Mouse (Mus musculus): ENCODE measurements around the gene Arpc5l. TPM values are rescaled to one million over a fixed set of nuclear protein-coding genes. Genes with fewer than 3 reads are reported as not detected.
"Not testable (repeated sequence)": the region's sequence is repeated elsewhere in the genome, so short reads cannot be mapped to it uniquely, and the experiment has no call there.

Arpc5l gene
- polyA plus RNA-seq, 1 experiment, result 121 TPM

DNA sequence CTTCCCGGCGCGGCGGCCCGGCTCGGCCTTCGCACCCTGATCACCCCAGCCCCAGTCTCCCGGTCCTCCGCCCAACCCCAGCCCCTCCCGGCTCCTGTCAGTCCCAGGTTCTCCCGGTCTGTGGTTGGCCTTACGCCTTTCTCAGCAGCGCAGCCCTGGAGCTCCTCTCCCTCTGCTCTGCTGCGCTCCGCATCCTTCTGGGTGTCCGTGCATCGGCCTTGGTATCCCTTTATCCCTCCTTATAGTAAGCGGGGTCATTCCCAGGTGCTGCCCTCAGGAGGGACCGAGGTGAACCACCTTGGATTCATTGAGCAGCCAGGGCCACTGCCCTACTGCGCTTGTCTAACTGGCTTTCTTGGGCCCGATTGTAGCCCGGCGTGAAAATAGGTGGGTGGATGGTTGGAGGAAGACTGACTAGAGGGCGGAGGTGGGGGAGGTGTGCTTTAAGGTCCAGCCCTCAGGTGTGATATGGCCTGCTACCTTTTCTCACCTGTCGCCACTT lies 3.3 kb downstream of the Arpc5l start:
- TF ChIP-seq CTCF (IDR thresholded peaks at IDR 0.05; ENCODE audit: borderline replicate concordance, insufficient read depth, low read depth, low read length) (no peak), POLR2A (IDR thresholded peaks at IDR 0.05; ENCODE audit: borderline replicate concordance, insufficient read depth, low read length) (no peak)
- Histone ChIP-seq H3K27me3 (ENCODE audit: control insufficient read depth, insufficient read depth, low read length) (no peaks in the 10 kb centered on the region), H3K4me1 (ENCODE audit: control insufficient read depth, insufficient read depth, low read length) (peaks cover 12% of the 10 kb centered on the region), H3K27ac (ENCODE audit: insufficient read depth, low read length) (peak overlapping the region; percentile 85), H3K4me3 (replicated peaks; ENCODE audit: insufficient read depth, low read depth, low read length) (peak overlapping the region; percentile 86)
- 1% methylated on average over 25 of the region's 25 CpGs for WGBS
- no peak for DNase-seq

DNA sequence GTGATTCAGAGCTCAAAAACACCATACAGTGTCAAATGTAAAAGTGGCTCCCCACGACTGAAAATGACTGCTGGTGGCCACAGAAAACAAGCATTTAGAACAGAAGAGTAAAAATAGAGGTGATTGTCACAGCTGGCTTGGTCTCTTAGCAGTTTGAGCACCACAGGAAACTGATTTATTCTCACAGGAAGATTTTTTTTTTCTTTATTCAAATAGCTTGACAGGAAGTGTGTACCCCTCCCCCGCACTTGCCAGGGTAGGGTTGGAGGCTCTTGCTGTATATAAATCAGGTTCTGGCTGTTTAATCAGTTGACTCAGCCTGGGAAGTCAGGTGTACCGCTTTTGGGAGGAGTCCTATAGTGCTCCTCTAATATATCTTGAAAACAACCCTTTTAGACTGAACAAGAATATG lies 3.8 kb downstream of the Arpc5l start:
- Histone ChIP-seq H3K27ac (ENCODE audit: insufficient read depth, low read length) (no peak overlapping the region; the same call in 1 of the 2 replicates), H3K27me3 (ENCODE audit: control insufficient read depth, insufficient read depth, low read length) (no peaks in the 10 kb centered on the region), H3K4me3 (replicated peaks; ENCODE audit: insufficient read depth, low read depth, low read length) (peak overlapping the region; percentile 86), H3K4me1 (ENCODE audit: control insufficient read depth, insufficient read depth, low read length) (peaks cover 7% of the 10 kb centered on the region)
- 21% methylated on average over 3 of the region's 3 CpGs for WGBS
- DNase-seq, result no peak
- TF ChIP-seq CTCF (IDR thresholded peaks at IDR 0.05; ENCODE audit: borderline replicate concordance, insufficient read depth, low read depth, low read length), result no peak
- TF ChIP-seq POLR2A (IDR thresholded peaks at IDR 0.05; ENCODE audit: borderline replicate concordance, insufficient read depth, low read length), result no peak

DNA sequence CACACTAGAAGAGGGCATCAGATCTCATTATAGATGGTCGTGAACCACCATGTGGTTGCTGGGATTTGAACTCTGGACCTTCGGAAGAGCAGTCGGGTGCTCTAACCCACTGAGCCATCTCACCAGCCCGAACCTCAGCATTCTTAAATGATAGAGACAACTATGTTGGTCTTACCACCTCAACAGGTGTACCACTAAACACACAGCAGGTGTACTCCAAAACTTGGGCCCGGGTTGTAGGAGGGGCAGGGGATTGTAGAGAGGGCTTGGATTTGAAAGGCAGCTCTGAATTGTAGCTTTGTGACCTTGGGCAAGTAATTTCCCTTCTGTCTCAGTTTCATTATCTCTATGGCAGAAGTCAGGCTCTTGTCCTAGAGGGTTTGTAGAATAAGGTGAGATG lies 5.0 kb downstream of the Arpc5l start:
- DNase-seq; H3K4me3 ChIP-seq (replicated peaks; ENCODE audit: insufficient read depth, low read depth, low read length); H3K4me1 ChIP-seq (ENCODE audit: control insufficient read depth, insufficient read depth, low read length); H3K27me3 ChIP-seq (ENCODE audit: control insufficient read depth, insufficient read depth, low read length); H3K27ac ChIP-seq (ENCODE audit: insufficient read depth, low read length): not testable (repeated sequence)
- 91% methylated on average over 5 of the region's 5 CpGs for WGBS

DNA sequence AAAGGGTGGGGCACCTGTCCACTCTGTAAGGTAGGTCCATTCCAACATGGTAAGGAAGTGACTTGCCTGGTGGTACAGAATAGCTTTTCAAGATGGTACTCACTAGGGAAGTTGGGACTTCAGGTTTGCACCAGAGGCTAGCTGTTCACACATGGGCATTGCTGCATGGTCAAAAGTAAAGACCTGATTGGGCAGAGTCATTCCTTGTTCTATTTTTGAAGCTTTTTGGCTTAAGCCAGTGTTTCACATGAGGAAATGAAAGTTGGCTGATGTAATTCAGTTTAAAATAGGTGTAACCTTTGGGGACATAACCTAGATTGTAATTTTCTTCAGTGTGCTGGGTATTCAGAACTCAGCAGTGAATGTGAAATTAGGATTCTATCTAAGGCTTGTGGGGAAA lies 6.1 kb downstream of the Arpc5l start:
- TF ChIP-seq POLR2A (IDR thresholded peaks at IDR 0.05; ENCODE audit: borderline replicate concordance, insufficient read depth, low read length), result no peak
- no peak for TF ChIP-seq CTCF (IDR thresholded peaks at IDR 0.05; ENCODE audit: borderline replicate concordance, insufficient read depth, low read depth, low read length)
- Histone ChIP-seq H3K4me1 (ENCODE audit: control insufficient read depth, insufficient read depth, low read length) (peaks cover 7% of the 10 kb centered on the region), H3K27me3 (ENCODE audit: control insufficient read depth, insufficient read depth, low read length) (no peaks in the 10 kb centered on the region), H3K27ac (ENCODE audit: insufficient read depth, low read length) (no peak overlapping the region), H3K4me3 (replicated peaks; ENCODE audit: insufficient read depth, low read depth, low read length) (no peak overlapping the region)
- peak in 1 of 2 experiments; percentile 45 for DNase-seq

DNA sequence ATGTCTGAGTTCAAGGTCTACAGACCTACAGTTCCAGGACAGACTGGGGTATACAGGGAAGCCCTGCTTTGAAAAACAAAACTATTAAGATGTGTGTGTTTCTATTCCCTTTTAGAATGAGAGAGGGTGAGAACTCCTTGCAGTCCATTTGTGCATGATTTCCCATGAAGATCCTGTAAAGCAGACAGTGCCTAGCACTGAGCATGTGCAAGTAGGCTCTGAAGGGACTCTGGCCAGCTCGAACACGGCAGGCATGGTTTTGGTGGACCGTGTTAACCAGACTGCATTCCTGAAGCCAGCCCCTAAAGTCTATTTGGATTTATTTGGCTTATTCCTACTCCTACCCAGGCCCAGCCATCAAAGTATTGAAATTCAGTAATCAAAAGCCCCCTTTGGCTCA lies 6.8 kb downstream of the Arpc5l start:
- WGBS, result 38% methylated on average over 3 of the region's 3 CpGs
- Histone ChIP-seq H3K4me1 (ENCODE audit: control insufficient read depth, insufficient read depth, low read length) (peaks cover 7% of the 10 kb centered on the region), H3K27ac (ENCODE audit: insufficient read depth, low read length) (no peak overlapping the region), H3K27me3 (ENCODE audit: control insufficient read depth, insufficient read depth, low read length) (no peaks in the 10 kb centered on the region), H3K4me3 (replicated peaks; ENCODE audit: insufficient read depth, low read depth, low read length) (no peak overlapping the region)
- TF ChIP-seq CTCF (IDR thresholded peaks at IDR 0.05; ENCODE audit: borderline replicate concordance, insufficient read depth, low read depth, low read length), result no peak
- no peak for TF ChIP-seq POLR2A (IDR thresholded peaks at IDR 0.05; ENCODE audit: borderline replicate concordance, insufficient read depth, low read length)
- DNase-seq, result no peak

DNA sequence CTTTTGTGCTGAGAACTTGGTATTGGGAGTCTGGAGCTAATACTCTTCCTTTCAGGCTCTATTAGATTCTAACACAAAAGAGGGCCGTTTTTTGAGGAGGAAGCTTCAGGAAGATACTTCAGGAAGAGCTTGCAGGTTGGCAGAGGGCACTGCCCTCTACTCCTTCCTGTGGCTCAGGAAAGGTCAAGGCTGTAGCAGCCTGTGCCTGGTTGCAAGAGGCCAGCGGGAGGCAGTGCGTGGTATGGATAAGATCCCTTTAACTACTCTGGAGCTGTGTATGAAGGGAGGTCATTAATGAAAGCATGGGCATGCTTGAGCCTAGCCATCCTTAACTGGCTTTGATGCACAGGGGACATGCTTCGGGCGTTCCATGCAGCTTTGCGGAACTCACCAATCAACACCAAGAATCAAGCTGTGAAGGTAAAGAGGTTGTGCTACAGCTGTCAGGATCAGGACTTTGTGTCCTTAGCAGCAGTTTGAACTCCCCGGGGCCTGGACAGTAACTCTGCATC lies 7.7 kb downstream of the Arpc5l start:
- WGBS, result 81% methylated on average over 7 of the region's 7 CpGs
- Histone ChIP-seq H3K27me3 (ENCODE audit: control insufficient read depth, insufficient read depth, low read length) (no peaks in the 10 kb centered on the region), H3K4me1 (ENCODE audit: control insufficient read depth, insufficient read depth, low read length) (peaks cover 7% of the 10 kb centered on the region), H3K27ac (ENCODE audit: insufficient read depth, low read length) (no peak overlapping the region), H3K4me3 (replicated peaks; ENCODE audit: insufficient read depth, low read depth, low read length) (no peak overlapping the region)
- DNase-seq, result no peak
- TF ChIP-seq CTCF (IDR thresholded peaks at IDR 0.05; ENCODE audit: borderline replicate concordance, insufficient read depth, low read depth, low read length) (no peak), POLR2A (IDR thresholded peaks at IDR 0.05; ENCODE audit: borderline replicate concordance, insufficient read depth, low read length) (no peak)

DNA sequence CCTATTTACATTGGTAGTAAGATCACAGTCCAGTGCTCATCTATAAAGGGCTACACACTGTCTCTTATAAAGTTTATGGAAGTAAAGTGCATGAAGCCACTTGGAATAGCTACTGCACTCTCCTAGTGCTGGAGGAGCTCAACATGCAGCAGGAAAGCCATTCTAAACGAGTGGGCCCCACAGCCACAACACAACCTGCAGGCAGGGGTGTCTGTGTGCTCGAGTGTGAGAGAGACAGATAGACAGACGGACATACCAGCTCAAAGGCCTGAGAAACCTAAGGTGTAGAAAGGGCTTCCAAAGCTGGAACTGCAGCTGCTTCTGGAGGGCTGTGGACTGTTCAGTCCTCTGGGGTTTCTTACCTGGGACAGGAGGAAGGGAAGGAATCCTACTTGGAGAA lies 11.4 kb downstream of the Arpc5l start:
- 81% methylated on average over 3 of the region's 3 CpGs for WGBS
- no peak for DNase-seq
- Histone ChIP-seq H3K27ac (ENCODE audit: insufficient read depth, low read length) (no peak overlapping the region), H3K4me3 (replicated peaks; ENCODE audit: insufficient read depth, low read depth, low read length) (no peak overlapping the region), H3K27me3 (ENCODE audit: control insufficient read depth, insufficient read depth, low read length) (no peaks in the 10 kb centered on the region), H3K4me1 (ENCODE audit: control insufficient read depth, insufficient read depth, low read length) (no peaks in the 10 kb centered on the region; the same call in 1 of the 2 replicates)
- TF ChIP-seq POLR2A (IDR thresholded peaks at IDR 0.05; ENCODE audit: borderline replicate concordance, insufficient read depth, low read length) (no peak), CTCF (IDR thresholded peaks at IDR 0.05; ENCODE audit: borderline replicate concordance, insufficient read depth, low read depth, low read length) (no peak)

DNA sequence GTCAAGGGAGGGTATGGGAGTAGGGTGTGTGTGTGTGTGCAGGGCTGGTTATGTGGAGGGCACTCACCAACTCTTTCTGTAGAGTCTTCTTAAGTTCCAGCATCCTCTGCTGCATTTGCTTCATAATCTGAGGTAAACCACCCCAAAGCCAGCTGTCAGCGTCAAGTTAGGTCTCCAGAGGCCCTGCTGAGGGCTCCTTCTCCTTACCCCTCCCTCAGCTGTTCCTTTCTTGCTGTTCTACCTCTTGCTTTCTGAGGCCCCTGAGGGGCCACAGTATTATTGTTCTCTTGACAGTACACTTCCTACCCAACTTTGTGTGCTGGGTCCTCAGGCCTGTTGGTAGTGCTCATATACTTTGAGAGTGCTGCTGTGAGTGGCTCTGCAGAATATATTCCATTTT lies 14.9 kb downstream of the Arpc5l start:
- Histone ChIP-seq H3K4me3 (replicated peaks; ENCODE audit: insufficient read depth, low read depth, low read length) (no peak overlapping the region), H3K4me1 (ENCODE audit: control insufficient read depth, insufficient read depth, low read length) (no peaks in the 10 kb centered on the region), H3K27ac (ENCODE audit: insufficient read depth, low read length) (no peak overlapping the region), H3K27me3 (ENCODE audit: control insufficient read depth, insufficient read depth, low read length) (no peaks in the 10 kb centered on the region)
- 94% methylated on average over 1 of the region's 1 CpGs for WGBS
- DNase-seq, result no peak
- no peak for TF ChIP-seq CTCF (IDR thresholded peaks at IDR 0.05; ENCODE audit: borderline replicate concordance, insufficient read depth, low read depth, low read length)
- no peak for TF ChIP-seq POLR2A (IDR thresholded peaks at IDR 0.05; ENCODE audit: borderline replicate concordance, insufficient read depth, low read length)
